Mouse (Mus musculus): ENCODE results near the gene Snx8. TPM values are rescaled to one million over a fixed set of nuclear protein-coding genes. Genes with fewer than 3 reads are reported as not detected.

The Snx8 gene
- total RNA-seq (2021) = 10 to 100 TPM; 16.7 to 20.7 TPM
- long read RNA-seq, experiment 1, transcript Snx8-201 (11 exons, 2,627 nt) = major isoform, 38 of 60 reads
- long read RNA-seq, experiment 1, partial matches to known transcripts = 2 of 60 reads
- long read RNA-seq, experiment 1, other reads (novel, unspliced or antisense) = 18 of 60 reads
- long read RNA-seq, experiment 2, transcript Snx8-201 (11 exons, 2,627 nt) = major isoform, 12 of 15 reads
- long read RNA-seq, experiment 2, partial matches to known transcripts = 2 of 15 reads
- long read RNA-seq, experiment 2, other reads (novel, unspliced or antisense) = 1 of 15 reads

GRCm38 (mm10) chr5:140388588-140389576, at the start of gene Snx8:
Gene Snx8, minus strand, starts transcription at chr5:140389262.
- DNase-seq = peak; percentile 99

- no peak for DNase-seq
Observed at GRCm38 (mm10) chr5:140425016-140425783, 36.1 kb upstream of the Snx8 start.

GRCm38 (mm10) chr5:140420616-140421015, 31.6 kb upstream of the Snx8 start:
- DNase-seq = no peak

GRCm38 (mm10) chr5:140419442-140420080, 30.5 kb upstream of the Snx8 start:
- DNase-seq = peak; percentile 49 to 63

- DNase-seq = peak; percentile 92
Observed at GRCm38 (mm10) chr5:140418489-140419441, 29.7 kb upstream of the Snx8 start, which contains the start of gene Eif3b. Gene Eif3b, plus strand, starts transcription at chr5:140419328.

GRCm38 (mm10) chr5:140418106-140418488, 29.0 kb upstream of the Snx8 start:
- peak in 1 of 2 experiments; percentile 17 for DNase-seq

GRCm38 (mm10) chr5:140414647-140415046, 25.6 kb upstream of the Snx8 start:
- no peak for DNase-seq

- peak; percentile 65 to 79 for DNase-seq
Observed at GRCm38 (mm10) chr5:140411339-140411738, 22.3 kb upstream of the Snx8 start.

GRCm38 (mm10) chr5:140408801-140409200, 19.7 kb upstream of the Snx8 start:
- DNase-seq = no peak

- no peak for DNase-seq
Observed at GRCm38 (mm10) chr5:140406666-140407065, 17.6 kb upstream of the Snx8 start.

- DNase-seq = no peak
Observed at GRCm38 (mm10) chr5:140405126-140405525, 16.1 kb upstream of the Snx8 start.

GRCm38 (mm10) chr5:140402640-140403270, 13.7 kb upstream of the Snx8 start:
- no peak for DNase-seq

GRCm38 (mm10) chr5:140396166-140396940, 7.3 kb upstream of the Snx8 start:
- DNase-seq = peak; percentile 36 to 54

GRCm38 (mm10) chr5:140392701-140393100, 3.6 kb upstream of the Snx8 start:
- no peak for DNase-seq

GRCm38 (mm10) chr5:140391981-140392380, 2.9 kb upstream of the Snx8 start:
- DNase-seq = no peak

- DNase-seq = peak; percentile 10 to 32
Observed at GRCm38 (mm10) chr5:140391435-140391834, 2.4 kb upstream of the Snx8 start.

- no peak for DNase-seq
Observed at GRCm38 (mm10) chr5:140389647-140390046, 585 bp upstream of the Snx8 start.

- DNase-seq = no peak
Observed at GRCm38 (mm10) chr5:140387816-140388510, 1.1 kb downstream of the Snx8 start.
